Mouse (Mus musculus) CH12.LX (cell line): ENCODE results near the gene Cyp2d26. TPM values are rescaled to one million over a fixed set of nuclear protein-coding genes. Genes with fewer than 3 reads are reported as not detected.

ENCODE experiments used
- DNase-seq: peaks from one replicate; pipeline ENCODE4 v3.0.0-alpha.2; 2013; ENCODE audit errors: extremely low read depth
- H3K27ac ChIP-seq: 2 replicates; pipeline ENCODE4 v1.5.1; 2012; ENCODE audit warnings: low read depth, mild to moderate bottlenecking, control low read depth, moderate library complexity; ENCODE audit not compliant: insufficient read depth
- H3K27me3 ChIP-seq: replicated peaks from 2 replicates; pipeline ENCODE3; 2012; ENCODE audit warnings: inconsistent platforms
- H3K36me3 ChIP-seq, 2 experiments: replicated peaks in 1 of 2; 2 replicates each; pipeline versions ENCODE3 to v1.6.1; 2012; ENCODE audit warnings: inconsistent platforms in 1 of 2, low read length in 1 of 2, mild to moderate bottlenecking in 1 of 2, mixed read lengths in 1 of 2, moderate library complexity in 1 of 2; ENCODE audit not compliant: control insufficient read depth in 1 of 2, insufficient read depth in 1 of 2
- H3K4me1 ChIP-seq, 2 experiments: 2 replicates each; pipeline ENCODE4 v1.6.1; 2012; ENCODE audit warnings: inconsistent platforms in 1 of 2, moderate library complexity in 1 of 2; ENCODE audit not compliant: insufficient read depth in 2 of 2, control insufficient read depth in 1 of 2
- H3K4me2 ChIP-seq: 2 replicates; pipeline ENCODE4 v1.6.1; 2012; ENCODE audit warnings: low read depth, mild to moderate bottlenecking, control low read depth; ENCODE audit not compliant: poor library complexity, insufficient read depth, severe bottlenecking
- H3K4me3 ChIP-seq, 3 experiments: fragments of 150-350 bp in 1 of 3; sonication (generic) in 1 of 3; replicated peaks in 1 of 3; 2 replicates each; pipeline versions ENCODE3 to v1.5.1; 2011 to 2012; ENCODE audit warnings: low read depth in 2 of 3, low read length in 2 of 3, mild to moderate bottlenecking in 2 of 3, moderate library complexity in 2 of 3, control low read depth in 1 of 3, improper control_type of control experiment in 1 of 3, inconsistent platforms in 1 of 3, mixed read lengths in 1 of 3; ENCODE audit not compliant: poor library complexity in 1 of 3
- H3K79me2 ChIP-seq: replicated peaks from 2 replicates; pipeline ENCODE4 v1.6.1; 2012; ENCODE audit warnings: mild to moderate bottlenecking, moderate library complexity; ENCODE audit not compliant: control insufficient read depth, poor library complexity, insufficient read depth, severe bottlenecking; ENCODE audit errors: extremely low read depth
- H3K9ac ChIP-seq: 2 replicates; pipeline ENCODE4 v1.6.1; 2012; ENCODE audit warnings: low read depth, mild to moderate bottlenecking, control low read depth, moderate library complexity; ENCODE audit not compliant: insufficient read depth
- H3K9me3 ChIP-seq: replicated peaks from 2 replicates; pipeline ENCODE3; 2012; ENCODE audit warnings: low read length, inconsistent platforms, mixed read lengths
- BHLHE40 ChIP-seq: IDR thresholded peaks from 2 replicates; pipeline ENCODE4 v1.6.1; 2011; ENCODE audit warnings: mild to moderate bottlenecking, low read depth, low read length, improper control_type of control experiment
- CHD1 ChIP-seq: IDR thresholded peaks from 2 replicates; pipeline ENCODE4 v1.6.1; 2012; ENCODE audit warnings: low read depth, low read length, improper control_type of control experiment, inconsistent platforms
- CHD2 ChIP-seq: IDR thresholded peaks from 2 replicates; pipeline ENCODE4 v1.6.1; 2011; ENCODE audit warnings: low read length, improper control_type of control experiment
- CTCF ChIP-seq, 2 experiments: IDR thresholded peaks in 1 of 2; conservative IDR thresholded peaks in 1 of 2; 2 replicates each; pipeline ENCODE4 v1.5.1; 2011 to 2012; ENCODE audit warnings: low read depth in 2 of 2, low read length in 2 of 2, improper control_type of control experiment in 1 of 2, inconsistent platforms in 1 of 2, mild to moderate bottlenecking in 1 of 2, moderate library complexity in 1 of 2
- E2F4 ChIP-seq: IDR thresholded peaks from 2 replicates; pipeline ENCODE4 v1.6.1; 2011; ENCODE audit warnings: low read depth, low read length, improper control_type of control experiment; ENCODE audit not compliant: insufficient replicate concordance
- ELF1 ChIP-seq: IDR thresholded peaks from 2 replicates; pipeline ENCODE4 v1.6.1; 2014; ENCODE audit warnings: low read depth, mild to moderate bottlenecking, inconsistent platforms, low read length, improper control_type of control experiment
- GABPA ChIP-seq: IDR thresholded peaks from 2 replicates; pipeline ENCODE4 v1.6.1; 2012; ENCODE audit warnings: low read depth, low read length, improper control_type of control experiment, inconsistent platforms; ENCODE audit not compliant: insufficient replicate concordance
- HCFC1 ChIP-seq: IDR thresholded peaks from 2 replicates; pipeline ENCODE4 v1.6.1; 2012; ENCODE audit warnings: low read depth, mild to moderate bottlenecking, inconsistent platforms, low read length, improper control_type of control experiment
- JUND ChIP-seq: conservative IDR thresholded peaks from 2 replicates; pipeline ENCODE4 v1.6.1; 2011; ENCODE audit warnings: low read depth, low read length, improper control_type of control experiment
- KAT2A ChIP-seq: IDR thresholded peaks from 2 replicates; pipeline ENCODE4 v1.6.1; 2012; ENCODE audit warnings: low read length, improper control_type of control experiment, inconsistent platforms; ENCODE audit not compliant: insufficient replicate concordance
- MAFK ChIP-seq: IDR thresholded peaks from 2 replicates; pipeline ENCODE4 v1.6.1; 2011; ENCODE audit warnings: low read length, improper control_type of control experiment; ENCODE audit not compliant: insufficient replicate concordance
- MEF2A ChIP-seq: IDR thresholded peaks from 2 replicates; pipeline ENCODE4 v1.6.1; 2014; ENCODE audit warnings: low read depth, mild to moderate bottlenecking, inconsistent platforms, low read length, improper control_type of control experiment, borderline replicate concordance
- MXI1 ChIP-seq: IDR thresholded peaks from 2 replicates; pipeline ENCODE4 v1.6.1; 2011; ENCODE audit warnings: mild to moderate bottlenecking, low read depth, low read length, improper control_type of control experiment
- NELFE ChIP-seq: IDR thresholded peaks from 2 replicates; pipeline ENCODE4 v1.6.1; 2011; ENCODE audit warnings: low read depth, low read length, improper control_type of control experiment
- NRF1 ChIP-seq: IDR thresholded peaks from 2 replicates; pipeline ENCODE4 v1.6.1; 2014; ENCODE audit warnings: low read depth, mild to moderate bottlenecking, inconsistent platforms, low read length, improper control_type of control experiment, moderate library complexity
- POLR2AphosphoS2 ChIP-seq: IDR thresholded peaks from 2 replicates; pipeline ENCODE4 v1.6.1; 2011; ENCODE audit warnings: low read depth, low read length, improper control_type of control experiment
- TBP ChIP-seq: conservative IDR thresholded peaks from 2 replicates; pipeline ENCODE4 v1.6.1; 2011; ENCODE audit warnings: low read depth, low read length, improper control_type of control experiment
- TCF12 ChIP-seq: IDR thresholded peaks from 2 replicates; pipeline ENCODE4 v1.6.1; 2014; ENCODE audit warnings: low read depth, mild to moderate bottlenecking, inconsistent platforms, low read length, improper control_type of control experiment
- UBTF ChIP-seq: IDR thresholded peaks from 2 replicates; pipeline ENCODE4 v1.6.1; 2012; ENCODE audit warnings: low read depth, mild to moderate bottlenecking, inconsistent platforms, low read length, improper control_type of control experiment, moderate library complexity
- USF1 ChIP-seq: IDR thresholded peaks from 2 replicates; pipeline ENCODE4 v1.6.1; 2014; ENCODE audit warnings: low read depth, mild to moderate bottlenecking, inconsistent platforms, low read length, improper control_type of control experiment
- ZC3H11A ChIP-seq: IDR thresholded peaks from 2 replicates; pipeline ENCODE4 v1.6.1; 2012; ENCODE audit warnings: low read depth, mild to moderate bottlenecking, inconsistent platforms, low read length, improper control_type of control experiment
- ZKSCAN1 ChIP-seq: IDR thresholded peaks from 2 replicates; pipeline ENCODE4 v1.6.1; 2012; ENCODE audit warnings: low read depth, inconsistent platforms, low read length, improper control_type of control experiment, borderline replicate concordance
- ZMIZ1 ChIP-seq: IDR thresholded peaks from 2 replicates; pipeline ENCODE4 v1.6.1; 2012; ENCODE audit warnings: low read depth, mild to moderate bottlenecking, inconsistent platforms, low read length, improper control_type of control experiment
- dilution Hi-C: fragments of 300-500 bp; cut with MboI; formaldehyde crosslinking; loops from 2 replicates; pipeline ENCODE4 v1.14.3; 2020; ENCODE audit warnings: low sequenced_read_pairs; ENCODE audit not compliant: extremely low pct_unique_long_range_greater_than_20kb, extremely low pct_ligation_motif_present
- in situ Hi-C: fragments of 300-500 bp; cut with MboI; formaldehyde crosslinking; loops from 3 replicates; pipeline ENCODE4 v1.14.3; 2019; ENCODE audit warnings: low sequenced_read_pairs, low pct_ligation_motif_present, low pct_unique_long_range_greater_than_20kb, mixed read lengths
- polyA plus RNA-seq: library from polyadenylated mRNA; unstranded; fragments of >175 nt; gene quantifications from 2 replicates; pipeline ENCODE4 v1.2.1, GENCODE M21; 2012; ENCODE audit warnings: low read depth; ENCODE audit not compliant: insufficient read length
- total RNA-seq, 2 experiments: library from RNA; depleted of rRNA; stranded (reverse); fragments of 300-350 nt in 1 of 2; fragments of >200 nt in 1 of 2; gene quantifications; 2 replicates each; pipeline ENCODE4 v1.2.3; 2012 to 2014

Gene Cyp2d26
- total RNA-seq (2012; rRNA removed): not detected in 2 replicates
- total RNA-seq (2014; rRNA removed): not detected in 2 replicates
- polyA plus RNA-seq: not detected in 2 replicates

DNA sequence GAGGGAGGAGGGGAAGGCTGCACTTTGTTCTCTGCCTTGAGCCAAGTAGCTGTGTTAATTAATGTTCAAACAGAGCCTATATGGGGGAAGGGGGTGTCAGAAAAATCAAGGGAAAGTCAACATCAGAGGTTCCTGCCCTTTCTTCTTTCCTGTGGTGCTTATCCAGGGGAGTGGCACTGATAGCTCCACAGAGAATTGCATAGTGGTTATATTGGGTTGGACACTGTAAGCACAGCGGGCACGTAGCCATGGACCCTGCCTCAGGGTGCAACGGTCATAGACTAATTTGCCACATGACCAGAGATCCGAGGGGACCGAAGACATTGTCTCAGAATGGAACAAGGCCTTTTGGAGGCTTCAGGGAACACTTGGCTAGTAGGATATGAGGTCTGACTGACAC is at the start of gene Cyp2d26:
TSS of gene Cyp2d26 (minus strand) at position 18 of the 400 bp plus-strand sequence.
- no peaks in the 10 kb centered on the region for H3K4me1 ChIP-seq
- dilution Hi-C loops (no loop called here), in situ Hi-C loops (loop anchor here (25.0 kb wide), 1 partner anchor 507 kb away; the partner anchor contains the start of gene Wbp2nl)
- H3K27me3 ChIP-seq: peaks cover 17% of the 10 kb centered on the region
- H3K9ac ChIP-seq: no peak within 1 kb of the TSS
- no peak within 1 kb of the TSS for H3K4me2 ChIP-seq
- TF ChIP-seq E2F4 (no peak), TBP (no peak), NRF1 (no peak), ZC3H11A (no peak), CHD2 (no peak), NELFE (no peak), USF1 (no peak), ELF1 (no peak), CHD1 (no peak), BHLHE40 (no peak), ZMIZ1 (no peak)
- no peaks in the 10 kb centered on the region for H3K9me3 ChIP-seq
- H3K4me3 ChIP-seq: no peak within 1 kb of the TSS
- H3K79me2 ChIP-seq: no peaks in the 10 kb centered on the region
- no peak within 1 kb of the TSS for H3K27ac ChIP-seq
- H3K36me3 ChIP-seq: no peaks in the 10 kb centered on the region
- DNase-seq: no peak

- Histone ChIP-seq H3K79me2 (no peaks in the 10 kb centered on the region; the same call in 1 of the 2 replicates), H3K36me3 (peaks cover 0 to 65% of the 10 kb centered on the region in 2 experiments), H3K9ac (no peak overlapping the region), H3K9me3 (no peaks in the 10 kb centered on the region), H3K4me2 (no peak overlapping the region), H3K4me3 (no peak overlapping the region), H3K27me3 (no peaks in the 10 kb centered on the region), H3K4me1 (no peaks in the 10 kb centered on the region), H3K27ac (no peak overlapping the region)
- no peak for DNase-seq
- in situ Hi-C loops (no loop called here), dilution Hi-C loops (no loop called here)
- TF ChIP-seq GABPA: no peak
- no peak for TF ChIP-seq ELF1
- TF ChIP-seq MAFK: no peak
- TF ChIP-seq CHD1: no peak
- no peak for TF ChIP-seq ZKSCAN1
- TF ChIP-seq CHD2: no peak
- TF ChIP-seq KAT2A: no peak
- TF ChIP-seq NELFE: no peak
- no peak for TF ChIP-seq BHLHE40
- TF ChIP-seq HCFC1: no peak
- TF ChIP-seq MEF2A: no peak
- TF ChIP-seq CTCF (conservative IDR thresholded peaks at IDR 0.05 in 1 of 2, IDR thresholded peaks at IDR 0.05 in 1 of 2; ENCODE audit: low read depth in 2 of 2, low read length in 2 of 2): no peak
- no peak for TF ChIP-seq JUND
- no peak for TF ChIP-seq UBTF
- no peak for TF ChIP-seq MXI1
- no peak for TF ChIP-seq POLR2AphosphoS2
- TF ChIP-seq ZMIZ1: no peak
- no peak for TF ChIP-seq TCF12
Observed at GRCm38 (mm10) chr15:82839146-82839545, 45.1 kb upstream of the Cyp2d26 start.
